Mouse (Mus musculus) spleen, adult 2 months (tissue): ENCODE data around the gene Pcbp3. TPM values are rescaled to one million over a fixed set of nuclear protein-coding genes. Genes with fewer than 3 reads are reported as not detected.

ENCODE experiments used
- DNase-seq, 2 experiments: peaks; one replicate each; pipeline versions ENCODE4 v3.0.0 to v3.0.0-alpha.2; 2012 to 2021; ENCODE audit warnings: low spot score in 2 of 2, low read depth in 1 of 2
- H3K27ac ChIP-seq: fragments of 200-500 bp; 2 replicates; pipeline ENCODE4 v1.5.1; 2012; ENCODE audit warnings: low read length, inconsistent platforms; ENCODE audit not compliant: insufficient read depth
- H3K27me3 ChIP-seq: fragments of 200-500 bp; 2 replicates; pipeline ENCODE4 v1.6.1; 2012; ENCODE audit warnings: mild to moderate bottlenecking, moderate library complexity, low read length, inconsistent platforms; ENCODE audit not compliant: control insufficient read depth, insufficient read depth
- H3K36me3 ChIP-seq: fragments of 200-500 bp; 2 replicates; pipeline ENCODE4 v1.6.1; 2012; ENCODE audit warnings: mild to moderate bottlenecking, low read length, inconsistent platforms; ENCODE audit not compliant: control insufficient read depth, insufficient read depth
- H3K4me1 ChIP-seq: fragments of 200-500 bp; 2 replicates; pipeline ENCODE4 v1.6.1; 2011; ENCODE audit warnings: inconsistent platforms; ENCODE audit not compliant: control insufficient read depth, insufficient read depth, insufficient read length
- H3K4me3 ChIP-seq: fragments of 200-500 bp; 2 replicates; pipeline ENCODE4 v1.5.1; 2011; ENCODE audit warnings: mild to moderate bottlenecking, inconsistent platforms; ENCODE audit not compliant: insufficient read depth, insufficient read length; ENCODE audit errors: extremely low read depth
- CTCF ChIP-seq: fragments of 200-500 bp; IDR thresholded peaks from 2 replicates; pipeline ENCODE4 v1.5.1; 2011; ENCODE audit warnings: mild to moderate bottlenecking, inconsistent platforms; ENCODE audit not compliant: insufficient read depth, insufficient read length, insufficient replicate concordance; ENCODE audit errors: extremely low read depth
- POLR2A ChIP-seq: fragments of 200-500 bp; IDR thresholded peaks from 2 replicates; pipeline ENCODE4 v1.6.1; 2011; ENCODE audit warnings: low read depth, low read length, inconsistent platforms
- WGBS: fragments of 180-500 bp; shearing (Covaris S2); methylation state at CpG from one replicate; pipeline ENCODE4 v1.1.7; 2018; 5-methylcytosine and 5-hydroxymethylcytosine counted together
- polyA plus RNA-seq: library from polyadenylated mRNA; depleted of rRNA; stranded (reverse); fragments of >200 nt; gene quantifications from 2 replicates; pipeline ENCODE4 v1.2.3, GENCODE M21; 2012

Pcbp3 gene
- polyA plus RNA-seq, 1 experiment, result 3.8 TPM

DNA sequence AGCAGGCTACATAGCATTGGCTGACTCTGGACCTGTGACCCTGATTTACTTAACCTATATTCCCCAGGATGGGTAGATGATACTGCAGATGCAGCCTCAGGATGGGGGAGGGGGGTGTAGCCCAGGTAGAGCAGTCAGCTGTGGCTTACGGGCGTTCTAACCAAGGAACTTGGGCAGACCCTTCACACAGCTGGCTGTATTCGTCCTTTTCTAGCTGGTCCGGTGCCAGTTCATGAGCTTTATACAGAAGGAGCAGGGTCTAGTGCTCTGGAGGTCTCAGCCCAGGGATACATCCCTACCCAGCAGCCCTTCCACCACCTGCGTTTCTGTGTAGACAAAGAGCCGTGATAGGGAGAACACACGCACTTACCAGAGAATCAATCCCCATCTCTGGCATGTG, 234.4 kb downstream of the Pcbp3 start:
- WGBS, result 89% methylated on average over 7 of the region's 7 CpGs
- Histone ChIP-seq H3K27me3 (no peaks in the 10 kb centered on the region), H3K27ac (no peak overlapping the region), H3K4me3 (no peak overlapping the region), H3K36me3 (no peaks in the 10 kb centered on the region), H3K4me1 (no peaks in the 10 kb centered on the region)
- no peak for TF ChIP-seq CTCF
- TF ChIP-seq POLR2A, result no peak
- no peak for DNase-seq

DNA sequence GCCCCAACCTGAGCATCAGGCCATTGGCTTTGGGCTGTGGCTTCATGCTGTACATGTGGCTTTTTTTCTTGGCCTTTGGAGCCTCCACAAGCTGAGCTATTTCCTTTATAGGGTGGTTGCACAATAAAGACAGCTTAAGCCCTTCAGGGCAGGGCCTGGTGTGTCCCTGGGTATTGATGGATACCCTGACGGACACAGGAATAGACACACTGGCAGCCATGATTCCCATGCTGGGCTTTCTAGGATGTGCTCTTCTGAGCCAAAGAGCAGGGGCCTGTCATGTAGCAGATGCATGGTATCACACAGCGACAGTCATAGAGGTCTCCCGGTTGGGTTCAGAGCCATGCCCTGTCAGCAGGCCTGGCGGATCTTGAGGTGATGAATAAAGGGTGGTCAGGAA, 234.8 kb downstream of the Pcbp3 start:
- no peaks in the 10 kb centered on the region for H3K4me1 ChIP-seq
- DNase-seq, result no peak
- H3K4me3 ChIP-seq, result no peak overlapping the region
- no peaks in the 10 kb centered on the region for H3K36me3 ChIP-seq
- WGBS, result 93% methylated on average over 4 of the region's 4 CpGs
- H3K27me3 ChIP-seq, result no peaks in the 10 kb centered on the region
- TF ChIP-seq POLR2A, result no peak
- TF ChIP-seq CTCF, result no peak
- no peak overlapping the region for H3K27ac ChIP-seq

GRCm38 (mm10) chr10:76725682-76726285, 235.9 kb downstream of the Pcbp3 start, which contains the start of gene Col6a1:
Col6a1 (minus strand) TSS chr10:76726168.
- no peak within 1 kb of the TSS for H3K27ac ChIP-seq
- no peaks in the 10 kb centered on the region for H3K4me1 ChIP-seq
- DNase-seq, result no peak
- H3K36me3 ChIP-seq, result no peaks in the 10 kb centered on the region
- peak within 1 kb of the TSS; percentile 23; the same call in 1 of the 2 replicates for H3K4me3 ChIP-seq
- no peaks in the 10 kb centered on the region for H3K27me3 ChIP-seq
- TF ChIP-seq POLR2A, result no peak
- no peak for TF ChIP-seq CTCF
- WGBS, result 52% methylated on average over 9 of the region's 9 CpGs

GRCm38 (mm10) chr10:76725097-76725496, 236.6 kb downstream of the Pcbp3 start:
- TF ChIP-seq POLR2A, result no peak
- TF ChIP-seq CTCF, result no peak
- Histone ChIP-seq H3K27me3 (no peaks in the 10 kb centered on the region), H3K27ac (no peak overlapping the region), H3K36me3 (no peaks in the 10 kb centered on the region), H3K4me3 (no peak overlapping the region), H3K4me1 (no peaks in the 10 kb centered on the region)
- no peak for DNase-seq
- WGBS, result 78% methylated on average over 2 of the region's 2 CpGs

- no peak for DNase-seq
- H3K27me3 ChIP-seq, result no peaks in the 10 kb centered on the region
- H3K27ac ChIP-seq, result no peak overlapping the region
- no peak overlapping the region for H3K4me3 ChIP-seq
- 37% methylated on average over 5 of the region's 5 CpGs for WGBS
- no peaks in the 10 kb centered on the region for H3K36me3 ChIP-seq
- TF ChIP-seq POLR2A (no peak), CTCF (no peak)
- H3K4me1 ChIP-seq, result no peaks in the 10 kb centered on the region
These were observed 237.4 kb downstream of the Pcbp3 start for GRCm38 (mm10) chr10:76724231-76724736.

DNA sequence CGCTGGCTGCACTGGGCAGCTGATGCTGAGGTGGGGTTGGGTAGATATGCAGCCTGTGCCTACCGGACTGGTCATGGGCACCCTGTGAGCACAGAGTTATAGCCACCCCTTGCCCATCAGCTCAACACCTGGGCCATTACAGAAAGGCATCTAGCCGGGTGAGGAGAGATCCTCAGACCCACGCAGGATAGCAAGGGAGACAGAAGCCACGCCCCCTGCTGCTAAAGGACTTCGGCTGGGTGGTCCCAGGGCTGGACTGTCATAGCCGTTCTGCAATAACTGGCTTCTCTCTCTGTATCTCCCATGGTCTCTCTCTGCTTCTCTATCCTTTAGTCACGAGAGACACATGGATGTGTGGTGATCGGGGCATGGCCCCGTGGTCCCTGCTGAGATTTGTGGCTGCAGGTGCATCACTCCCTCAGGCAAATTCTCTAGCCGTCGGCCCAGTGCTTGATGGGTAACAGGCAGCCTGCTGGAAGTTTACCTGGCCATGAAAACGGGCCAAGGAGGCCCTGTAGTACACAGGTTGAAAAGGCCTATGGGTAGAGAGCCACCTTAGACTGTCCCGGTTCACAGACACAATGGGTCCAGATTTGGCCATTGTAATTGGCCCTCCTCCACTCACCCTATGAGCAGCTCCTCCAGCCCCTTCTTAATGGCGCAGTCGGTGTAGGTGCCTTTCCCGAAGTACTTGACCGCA, 238.8 kb downstream of the Pcbp3 start:
- no peak overlapping the region for H3K27ac ChIP-seq
- WGBS, result 86% methylated on average over 18 of the region's 18 CpGs
- no peak overlapping the region for H3K4me3 ChIP-seq
- H3K4me1 ChIP-seq, result no peaks in the 10 kb centered on the region
- no peaks in the 10 kb centered on the region for H3K36me3 ChIP-seq
- no peak for DNase-seq
- TF ChIP-seq POLR2A (no peak), CTCF (no peak)
- H3K27me3 ChIP-seq, result no peaks in the 10 kb centered on the region

DNA sequence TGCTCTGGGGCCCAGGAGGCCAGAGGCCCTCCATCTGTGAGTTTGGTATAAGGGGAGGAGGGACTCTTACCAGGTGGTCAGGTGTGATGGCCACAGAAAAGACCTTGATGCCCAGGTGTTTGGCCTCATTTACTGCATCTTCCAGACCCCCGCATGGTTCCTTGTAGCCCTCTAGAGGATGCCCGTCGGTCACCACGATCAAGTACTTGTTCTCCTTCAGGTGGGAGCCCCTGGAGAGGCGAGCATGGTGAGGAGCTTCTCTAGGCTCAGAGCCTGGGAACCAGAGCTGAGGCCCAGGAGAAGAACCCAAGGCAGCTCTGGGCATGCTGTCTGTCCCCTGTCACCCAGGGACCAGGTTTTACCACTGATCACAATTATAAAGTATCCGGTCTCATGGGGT, 239.9 kb downstream of the Pcbp3 start:
- H3K36me3 ChIP-seq, result no peaks in the 10 kb centered on the region
- no peaks in the 10 kb centered on the region for H3K4me1 ChIP-seq
- TF ChIP-seq POLR2A, result no peak
- H3K27me3 ChIP-seq, result no peaks in the 10 kb centered on the region
- H3K4me3 ChIP-seq, result no peak overlapping the region
- H3K27ac ChIP-seq, result no peak overlapping the region
- DNase-seq, result no peak
- WGBS, result 91% methylated on average over 6 of the region's 6 CpGs
